Mouse (Mus musculus) forebrain, embryonic 13.5 days (tissue): Measurements from ENCODE around the gene Atp8b4. TPM values are rescaled to one million over a fixed set of nuclear protein-coding genes. Genes with fewer than 3 reads are reported as not detected.

Experiments used
- ATAC-seq: fragments of 200-750 bp; cut with Nextera tagmentation; 2 replicates; pipeline ENCODE4 v1.8.0; 2017
- H3K27ac ChIP-seq: fragments of 300-500 bp; sonication (generic); 2 replicates; pipeline ENCODE4 v1.5.1; 2015; ENCODE audit warnings: inconsistent platforms, mild to moderate bottlenecking, moderate library complexity
- H3K27me3 ChIP-seq: fragments of 300-500 bp; sonication (generic); 2 replicates; pipeline ENCODE4 v1.6.1; 2015; ENCODE audit warnings: mild to moderate bottlenecking, inconsistent platforms
- H3K36me3 ChIP-seq: fragments of 300-500 bp; sonication (generic); 2 replicates; pipeline ENCODE4 v1.6.1; 2015; ENCODE audit warnings: mild to moderate bottlenecking, inconsistent platforms; ENCODE audit not compliant: poor library complexity, severe bottlenecking
- H3K4me1 ChIP-seq: fragments of 300-500 bp; sonication (generic); 2 replicates; pipeline ENCODE4 v1.6.1; 2015; ENCODE audit warnings: inconsistent platforms
- H3K4me2 ChIP-seq: fragments of 300-500 bp; sonication (generic); 2 replicates; pipeline ENCODE4 v1.6.1; 2015; ENCODE audit warnings: inconsistent platforms, mild to moderate bottlenecking, moderate library complexity
- H3K4me3 ChIP-seq: fragments of 300-500 bp; sonication (generic); 2 replicates; pipeline ENCODE4 v1.5.1; 2015; ENCODE audit warnings: mild to moderate bottlenecking, inconsistent platforms
- H3K9ac ChIP-seq: fragments of 300-500 bp; sonication (generic); 2 replicates; pipeline ENCODE4 v1.6.1; 2015; ENCODE audit warnings: mild to moderate bottlenecking, inconsistent platforms
- H3K9me3 ChIP-seq: fragments of 300-500 bp; sonication (generic); replicated peaks from 2 replicates; pipeline ENCODE4 v1.6.1; 2016; ENCODE audit warnings: inconsistent platforms
- WGBS: fragments of 180-500 bp; shearing (Covaris S2); methylation state at CpG from one replicate; pipeline ENCODE4 v1.1.7; 2015; 5-methylcytosine and 5-hydroxymethylcytosine counted together
- polyA plus RNA-seq: library from polyadenylated mRNA; unstranded; fragments of >200 nt; fragmentation: Nextera tagmentation; extraction: Ambion mirVana; gene quantifications from 2 replicates; pipeline ENCODE4 v1.2.1, GENCODE M21; 2015

Gene Atp8b4
- polyA plus RNA-seq, 1 experiment from 2014 or later: not detected

- no peaks in the 10 kb centered on the region for H3K4me1 ChIP-seq
- no peak for ATAC-seq
- 63% methylated on average over 5 of the region's 5 CpGs for WGBS
These were observed 7.8 kb downstream of the Atp8b4 start for GRCm38 (mm10) chr2:126492713-126493112.

DNA sequence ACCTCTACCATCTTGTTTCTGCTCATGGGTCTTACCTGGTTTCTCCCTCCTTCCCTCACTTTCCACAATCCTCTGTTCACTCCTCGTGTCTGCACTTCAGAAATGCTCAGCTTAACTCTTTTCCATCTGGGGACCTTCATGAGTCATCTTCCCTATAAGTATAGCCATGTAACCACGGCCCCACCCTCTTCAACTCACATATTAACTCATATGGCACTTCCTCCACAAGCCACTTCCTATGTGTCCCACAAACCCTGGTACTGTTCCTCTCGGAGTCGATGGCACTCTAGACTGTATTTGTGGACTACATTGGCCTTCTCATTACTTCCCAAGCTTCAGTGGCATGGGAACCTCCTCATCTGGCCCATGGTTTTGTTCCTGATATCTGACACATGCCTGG lies 9.0 kb downstream of the Atp8b4 start:
- no peak overlapping the region for H3K9ac ChIP-seq
- no peaks in the 10 kb centered on the region for H3K36me3 ChIP-seq
- no peak overlapping the region for H3K4me3 ChIP-seq
- H3K27ac ChIP-seq: no peak overlapping the region
- H3K4me2 ChIP-seq: no peak overlapping the region
- WGBS: 87% methylated on average over 4 of the region's 4 CpGs
- no peak for ATAC-seq
- H3K9me3 ChIP-seq: no peaks in the 10 kb centered on the region
- H3K4me1 ChIP-seq: no peaks in the 10 kb centered on the region
- no peaks in the 10 kb centered on the region for H3K27me3 ChIP-seq

More at GRCm38 (mm10) chr2:126492713-126493112, 7.8 kb downstream of the Atp8b4 start:
- no peak overlapping the region for H3K4me3 ChIP-seq
- H3K27ac ChIP-seq: no peak overlapping the region
- no peaks in the 10 kb centered on the region for H3K36me3 ChIP-seq
- no peak overlapping the region for H3K4me2 ChIP-seq
- H3K9me3 ChIP-seq: no peaks in the 10 kb centered on the region
- H3K9ac ChIP-seq: no peak overlapping the region
- H3K27me3 ChIP-seq: no peaks in the 10 kb centered on the region

GRCm38 (mm10) chr2:126490573-126490972 lies 9.9 kb downstream of the Atp8b4 start:
- no peaks in the 10 kb centered on the region for H3K9me3 ChIP-seq
- no peaks in the 10 kb centered on the region for H3K36me3 ChIP-seq
- no peaks in the 10 kb centered on the region for H3K4me1 ChIP-seq
- no peak overlapping the region for H3K4me2 ChIP-seq
- H3K9ac ChIP-seq: no peak overlapping the region
- WGBS: 88% methylated on average over 9 of the region's 9 CpGs
- H3K27me3 ChIP-seq: no peaks in the 10 kb centered on the region
- no peak overlapping the region for H3K4me3 ChIP-seq
- no peak for ATAC-seq
- no peak overlapping the region for H3K27ac ChIP-seq

DNA sequence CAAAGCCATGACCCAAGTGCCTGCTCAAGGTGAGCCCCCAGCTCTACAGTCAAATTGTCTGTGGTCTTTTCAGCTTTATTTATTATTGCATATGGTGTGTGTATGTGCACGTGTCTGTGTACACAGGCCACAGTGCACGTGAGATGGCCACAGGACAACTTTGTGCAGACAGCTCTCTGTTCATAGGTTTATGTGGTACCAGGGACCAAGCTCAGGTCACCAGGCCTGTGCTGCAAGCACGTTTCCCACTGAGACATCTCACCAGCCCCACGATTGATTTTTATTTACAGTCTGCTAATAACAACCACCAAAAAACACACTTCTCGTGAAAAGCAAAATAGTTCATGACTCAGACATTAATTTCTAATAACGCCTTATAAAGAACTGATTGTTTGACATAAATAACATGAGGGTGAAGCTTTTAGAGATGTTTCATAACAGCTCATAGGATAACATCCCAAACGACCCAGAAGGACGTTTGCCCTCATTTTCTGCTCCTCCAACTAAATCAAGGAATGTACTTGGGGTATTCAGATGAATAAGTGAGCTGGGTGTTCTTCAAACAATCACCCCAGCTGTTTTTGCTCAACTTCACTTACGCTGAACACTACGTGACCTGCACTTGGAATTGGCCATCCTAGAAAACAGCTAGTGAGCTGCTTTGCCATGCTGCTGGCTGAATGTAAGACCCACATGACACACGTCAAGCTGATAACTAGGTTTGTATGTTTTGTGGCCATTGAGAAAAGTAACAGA lies 15.0 kb downstream of the Atp8b4 start:
- H3K9me3 ChIP-seq: no peaks in the 10 kb centered on the region
- no peaks in the 10 kb centered on the region for H3K27me3 ChIP-seq
- ATAC-seq: no peak
- H3K4me2 ChIP-seq: no peak overlapping the region
- no peak overlapping the region for H3K27ac ChIP-seq
- 89% methylated on average over 11 of the region's 11 CpGs for WGBS
- no peak overlapping the region for H3K4me3 ChIP-seq
- H3K9ac ChIP-seq: no peak overlapping the region
- H3K4me1 ChIP-seq: no peaks in the 10 kb centered on the region
- no peaks in the 10 kb centered on the region for H3K36me3 ChIP-seq

GRCm38 (mm10) chr2:126483337-126483736 lies 17.1 kb downstream of the Atp8b4 start:
- H3K9ac ChIP-seq: no peak overlapping the region
- H3K27me3 ChIP-seq: no peaks in the 10 kb centered on the region
- H3K4me2 ChIP-seq: no peak overlapping the region
- H3K4me1 ChIP-seq: no peaks in the 10 kb centered on the region
- WGBS: 86% methylated on average over 6 of the region's 6 CpGs
- H3K27ac ChIP-seq: no peak overlapping the region
- ATAC-seq: no peak
- H3K36me3 ChIP-seq: no peaks in the 10 kb centered on the region
- H3K9me3 ChIP-seq: no peaks in the 10 kb centered on the region
- H3K4me3 ChIP-seq: no peak overlapping the region

DNA sequence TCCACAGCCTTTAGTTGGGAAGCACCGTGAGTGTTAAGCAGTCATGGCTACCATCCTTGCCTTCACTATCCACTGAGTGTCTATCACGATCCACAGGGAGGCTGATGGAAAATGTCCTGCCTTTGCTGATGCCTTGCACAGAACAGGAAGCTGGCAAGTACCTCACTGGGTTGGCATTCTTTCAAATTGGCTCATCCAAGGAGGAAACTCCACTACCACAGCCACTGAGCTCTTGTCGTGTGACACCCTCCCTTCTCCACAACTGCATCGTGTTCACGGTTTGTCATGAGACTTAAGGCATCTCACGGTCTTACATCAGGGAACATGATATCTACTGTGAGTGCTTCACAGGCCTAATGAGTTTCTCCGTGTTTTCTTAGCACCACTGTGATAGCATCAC lies 22.9 kb downstream of the Atp8b4 start:
- Histone ChIP-seq H3K4me3 (no peak overlapping the region), H3K4me2 (no peak overlapping the region), H3K4me1 (no peaks in the 10 kb centered on the region), H3K9ac (no peak overlapping the region), H3K9me3 (no peaks in the 10 kb centered on the region), H3K27ac (no peak overlapping the region), H3K36me3 (no peaks in the 10 kb centered on the region), H3K27me3 (no peaks in the 10 kb centered on the region)
- WGBS: 86% methylated on average over 7 of the region's 7 CpGs
- ATAC-seq: no peak

GRCm38 (mm10) chr2:126475681-126476410 lies 24.6 kb downstream of the Atp8b4 start:
- ATAC-seq: no peak
- Histone ChIP-seq H3K36me3 (no peaks in the 10 kb centered on the region), H3K9ac (no peak overlapping the region), H3K9me3 (no peaks in the 10 kb centered on the region), H3K27me3 (no peaks in the 10 kb centered on the region), H3K4me1 (no peaks in the 10 kb centered on the region), H3K4me2 (no peak overlapping the region), H3K4me3 (no peak overlapping the region), H3K27ac (no peak overlapping the region)
- 92% methylated on average over 11 of the region's 11 CpGs for WGBS

DNA sequence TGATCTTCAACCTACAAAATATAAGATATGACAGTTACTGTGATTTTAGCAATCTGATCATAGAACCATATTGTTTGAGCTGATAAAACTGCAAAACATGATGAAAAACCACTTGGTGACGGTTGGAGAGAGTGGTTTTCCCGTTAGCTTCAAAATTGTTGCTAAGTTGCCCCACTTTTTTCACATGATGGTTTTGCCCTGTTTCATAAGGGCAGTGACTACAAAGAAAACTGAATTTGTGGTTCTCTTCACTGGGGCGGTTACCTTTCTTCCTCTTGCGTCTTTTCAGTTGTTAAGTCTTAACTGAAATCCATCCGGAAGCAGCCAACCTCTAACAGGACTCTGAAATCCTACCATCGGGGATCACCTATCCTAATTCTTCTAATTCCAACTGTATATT lies 26.5 kb downstream of the Atp8b4 start:
- WGBS: 92% methylated on average over 6 of the region's 6 CpGs

DNA sequence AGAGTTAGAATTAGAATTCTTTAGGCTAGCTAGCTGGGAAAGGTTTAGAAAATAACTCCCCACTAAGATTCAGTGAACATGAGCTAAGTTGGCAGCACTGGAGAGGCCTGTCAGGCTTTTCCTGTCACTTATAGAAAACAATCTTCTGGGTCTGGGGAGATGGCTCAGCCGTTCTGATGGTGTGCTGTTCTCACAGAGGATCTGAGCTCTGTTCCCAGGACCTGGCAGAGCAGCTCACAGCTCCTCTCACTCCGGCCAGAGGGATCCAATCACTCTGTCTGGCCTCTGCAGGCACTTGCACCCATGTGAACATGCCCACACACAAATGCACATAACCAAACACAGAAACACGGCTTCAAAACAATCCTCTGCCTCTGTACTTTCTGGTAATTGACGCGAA lies 27.6 kb downstream of the Atp8b4 start:
- no peaks in the 10 kb centered on the region for H3K27me3 ChIP-seq
- no peak overlapping the region for H3K4me3 ChIP-seq
- H3K4me2 ChIP-seq: no peak overlapping the region
- WGBS: 84% methylated on average over 5 of the region's 5 CpGs
- H3K4me1 ChIP-seq: no peaks in the 10 kb centered on the region
- H3K9ac ChIP-seq: no peak overlapping the region
- no peak overlapping the region for H3K27ac ChIP-seq
- no peaks in the 10 kb centered on the region for H3K9me3 ChIP-seq
- ATAC-seq: no peak
- H3K36me3 ChIP-seq: no peaks in the 10 kb centered on the region

More for the DNA sequence above, 26.5 kb downstream of the Atp8b4 start:
- Histone ChIP-seq H3K27me3 (no peaks in the 10 kb centered on the region), H3K9ac (no peak overlapping the region), H3K4me2 (no peak overlapping the region), H3K36me3 (no peaks in the 10 kb centered on the region), H3K4me3 (no peak overlapping the region), H3K27ac (no peak overlapping the region), H3K4me1 (no peaks in the 10 kb centered on the region), H3K9me3 (no peaks in the 10 kb centered on the region)
- ATAC-seq: no peak

GRCm38 (mm10) chr2:126467790-126468189 lies 32.7 kb downstream of the Atp8b4 start:
- ATAC-seq: no peak
- Histone ChIP-seq H3K36me3 (no peaks in the 10 kb centered on the region), H3K4me3 (no peak overlapping the region), H3K9ac (no peak overlapping the region), H3K4me2 (no peak overlapping the region), H3K27me3 (no peaks in the 10 kb centered on the region), H3K27ac (no peak overlapping the region), H3K9me3 (no peaks in the 10 kb centered on the region), H3K4me1 (no peaks in the 10 kb centered on the region)
- 85% methylated on average over 4 of the region's 4 CpGs for WGBS

- WGBS: 83% methylated on average over 13 of the region's 13 CpGs
- no peak for ATAC-seq
- no peak overlapping the region for H3K4me3 ChIP-seq
These were observed 33.9 kb downstream of the Atp8b4 start for GRCm38 (mm10) chr2:126466391-126467134.

GRCm38 (mm10) chr2:126458661-126459060 lies 41.8 kb downstream of the Atp8b4 start:
- Histone ChIP-seq H3K27ac (no peak overlapping the region), H3K27me3 (no peaks in the 10 kb centered on the region), H3K9ac (no peak overlapping the region), H3K4me3 (no peak overlapping the region), H3K9me3 (no peaks in the 10 kb centered on the region), H3K36me3 (no peaks in the 10 kb centered on the region), H3K4me1 (no peaks in the 10 kb centered on the region), H3K4me2 (no peak overlapping the region)
- WGBS: 91% methylated on average over 2 of the region's 2 CpGs
- no peak for ATAC-seq

More at GRCm38 (mm10) chr2:126466391-126467134, 33.9 kb downstream of the Atp8b4 start:
- Histone ChIP-seq H3K36me3 (no peaks in the 10 kb centered on the region), H3K9ac (no peak overlapping the region), H3K4me1 (no peaks in the 10 kb centered on the region), H3K27me3 (no peaks in the 10 kb centered on the region), H3K9me3 (no peaks in the 10 kb centered on the region), H3K27ac (no peak overlapping the region), H3K4me2 (no peak overlapping the region)
